Mouse (Mus musculus): Measurements from ENCODE around the gene Canx. TPM values are rescaled to one million over a fixed set of nuclear protein-coding genes. Genes with fewer than 3 reads are reported as not detected.
"Not testable (repeated sequence)": the region's sequence is repeated elsewhere in the genome, so short reads cannot be mapped to it uniquely, and the experiment has no call there.

Gene Canx
- 275 and 302 TPM in 2 replicates for polyA plus RNA-seq (2015; fragmentation: Nextera tagmentation; extraction: Ambion mirVana)

GRCm38 (mm10) chr11:50325496-50326301 lies at the start of gene Canx:
Canx (minus strand) TSS chr11:50325673.
- H3K27me3 ChIP-seq: no peaks in the 10 kb centered on the region
- WGBS: under 1% methylated on average over 64 of the region's 64 CpGs
- peak; percentile 98 for ATAC-seq (ENCODE audit: low read depth)
- peaks cover 44% of the 10 kb centered on the region for H3K4me1 ChIP-seq (replicated peaks)
- H3K9ac ChIP-seq: peak within 1 kb of the TSS; percentile 97
- peak within 1 kb of the TSS; percentile 88 for H3K4me2 ChIP-seq
- peak within 1 kb of the TSS; percentile 93 for H3K27ac ChIP-seq (replicated peaks)
- peak within 1 kb of the TSS; percentile 95 for H3K4me3 ChIP-seq
- H3K36me3 ChIP-seq: no peaks in the 10 kb centered on the region
- no peaks in the 10 kb centered on the region for H3K9me3 ChIP-seq

GRCm38 (mm10) chr11:50374286-50375015 lies 49.0 kb upstream of the Canx start:
- no peaks in the 10 kb centered on the region for H3K9me3 ChIP-seq
- no peaks in the 10 kb centered on the region for H3K27me3 ChIP-seq
- H3K36me3 ChIP-seq: peaks cover 2% of the 10 kb centered on the region
- no peak overlapping the region for H3K27ac ChIP-seq (replicated peaks)
- H3K9ac ChIP-seq: no peak overlapping the region
- no peak overlapping the region for H3K4me3 ChIP-seq
- WGBS: 88% methylated on average over 13 of the region's 13 CpGs
- H3K4me1 ChIP-seq (replicated peaks): peaks cover 28% of the 10 kb centered on the region
- no peak overlapping the region for H3K4me2 ChIP-seq
- no peak for ATAC-seq (ENCODE audit: low read depth)

- H3K4me1 ChIP-seq (replicated peaks): peaks cover 20% of the 10 kb centered on the region
- H3K4me2 ChIP-seq: no peak overlapping the region
- H3K27me3 ChIP-seq: no peaks in the 10 kb centered on the region
- H3K4me3 ChIP-seq: no peak overlapping the region
- H3K27ac ChIP-seq (replicated peaks): no peak overlapping the region
- WGBS: 96% methylated on average over 1 of the region's 1 CpGs
- no peaks in the 10 kb centered on the region for H3K9me3 ChIP-seq
- no peak overlapping the region for H3K9ac ChIP-seq
- no peaks in the 10 kb centered on the region for H3K36me3 ChIP-seq
- ATAC-seq (ENCODE audit: low read depth): no peak
Observed at GRCm38 (mm10) chr11:50373621-50374020, 48.1 kb upstream of the Canx start.

- ATAC-seq (ENCODE audit: low read depth): no peak
- H3K36me3 ChIP-seq: no peaks in the 10 kb centered on the region
- peaks cover 20% of the 10 kb centered on the region for H3K4me1 ChIP-seq (replicated peaks)
- no peak overlapping the region for H3K27ac ChIP-seq (replicated peaks)
- H3K27me3 ChIP-seq: no peaks in the 10 kb centered on the region
- no peak overlapping the region for H3K9ac ChIP-seq
- H3K9me3 ChIP-seq: no peaks in the 10 kb centered on the region
- H3K4me2 ChIP-seq: no peak overlapping the region
- no peak overlapping the region for H3K4me3 ChIP-seq
Observed at GRCm38 (mm10) chr11:50373086-50373485, 47.6 kb upstream of the Canx start.

- no peak for ATAC-seq (ENCODE audit: low read depth)
- H3K9me3 ChIP-seq: no peaks in the 10 kb centered on the region
- peak overlapping the region; percentile 92 for H3K27ac ChIP-seq (replicated peaks)
- WGBS: 95% methylated on average over 1 of the region's 1 CpGs
- H3K27me3 ChIP-seq: no peaks in the 10 kb centered on the region
- H3K36me3 ChIP-seq: no peaks in the 10 kb centered on the region
- peak overlapping the region; percentile 41 for H3K4me3 ChIP-seq
- peaks cover 20% of the 10 kb centered on the region for H3K4me1 ChIP-seq (replicated peaks)
- H3K4me2 ChIP-seq: peak overlapping the region; percentile 63
- peak overlapping the region; percentile 78 for H3K9ac ChIP-seq
Observed at GRCm38 (mm10) chr11:50371911-50372310, 46.4 kb upstream of the Canx start.

GRCm38 (mm10) chr11:50371399-50371841 lies 45.9 kb upstream of the Canx start:
- ATAC-seq (ENCODE audit: low read depth): peak; percentile 64; the same call in 1 of the 2 replicates
- Histone ChIP-seq H3K4me3 (peak overlapping the region; percentile 41), H3K4me1 (replicated peaks) (peaks cover 16% of the 10 kb centered on the region), H3K27ac (replicated peaks) (peak overlapping the region; percentile 92), H3K36me3 (no peaks in the 10 kb centered on the region), H3K4me2 (peak overlapping the region; percentile 63), H3K9ac (peak overlapping the region; percentile 78), H3K9me3 (no peaks in the 10 kb centered on the region), H3K27me3 (no peaks in the 10 kb centered on the region)
- WGBS: under 1% methylated on average over 18 of the region's 18 CpGs

GRCm38 (mm10) chr11:50370969-50371368 lies 45.5 kb upstream of the Canx start:
- Histone ChIP-seq H3K27me3 (no peaks in the 10 kb centered on the region), H3K4me1 (replicated peaks) (peaks cover 12% of the 10 kb centered on the region; the same call in 1 of the 2 replicates), H3K9ac (peak overlapping the region; percentile 78), H3K9me3 (no peaks in the 10 kb centered on the region), H3K4me3 (peak overlapping the region; percentile 41; the same call in 1 of the 2 replicates), H3K36me3 (no peaks in the 10 kb centered on the region), H3K27ac (replicated peaks) (peak overlapping the region; percentile 92), H3K4me2 (peak overlapping the region; percentile 63)
- ATAC-seq (ENCODE audit: low read depth): peak; percentile 51; the same call in 1 of the 2 replicates
- WGBS: 59% methylated on average over 4 of the region's 4 CpGs

- Histone ChIP-seq H3K4me2 (no peak overlapping the region), H3K4me3 (no peak overlapping the region), H3K27me3 (no peaks in the 10 kb centered on the region), H3K4me1 (replicated peaks) (peaks cover 10% of the 10 kb centered on the region; the same call in 1 of the 2 replicates), H3K9me3 (no peaks in the 10 kb centered on the region), H3K9ac (no peak overlapping the region), H3K36me3 (no peaks in the 10 kb centered on the region), H3K27ac (replicated peaks) (no peak overlapping the region)
- WGBS: 89% methylated on average over 5 of the region's 5 CpGs
- ATAC-seq (ENCODE audit: low read depth): no peak
Observed at GRCm38 (mm10) chr11:50369360-50369911, 44.0 kb upstream of the Canx start.

- Histone ChIP-seq H3K4me3 (no peak overlapping the region), H3K9ac (no peak overlapping the region), H3K4me1 (replicated peaks) (peaks cover 10% of the 10 kb centered on the region; the same call in 1 of the 2 replicates), H3K9me3 (no peaks in the 10 kb centered on the region), H3K4me2 (no peak overlapping the region), H3K36me3 (no peaks in the 10 kb centered on the region), H3K27me3 (no peaks in the 10 kb centered on the region), H3K27ac (replicated peaks) (no peak overlapping the region)
- WGBS: 96% methylated on average over 9 of the region's 9 CpGs
- ATAC-seq (ENCODE audit: low read depth): no peak
Observed at GRCm38 (mm10) chr11:50367531-50367930, 42.1 kb upstream of the Canx start.

GRCm38 (mm10) chr11:50365322-50365721 lies 39.8 kb upstream of the Canx start:
- H3K9me3 ChIP-seq: no peaks in the 10 kb centered on the region
- no peak overlapping the region for H3K4me3 ChIP-seq
- ATAC-seq (ENCODE audit: low read depth): no peak
- H3K9ac ChIP-seq: no peak overlapping the region
- no peaks in the 10 kb centered on the region; the same call in 1 of the 2 replicates for H3K4me1 ChIP-seq (replicated peaks)
- H3K4me2 ChIP-seq: no peak overlapping the region
- H3K27ac ChIP-seq (replicated peaks): no peak overlapping the region
- peaks cover 3% of the 10 kb centered on the region; the same call in 1 of the 2 replicates for H3K27me3 ChIP-seq
- no peaks in the 10 kb centered on the region for H3K36me3 ChIP-seq

- H3K4me2 ChIP-seq: no peak overlapping the region
- WGBS: 10% methylated on average over 4 of the region's 4 CpGs
- H3K27me3 ChIP-seq: peaks cover 4% of the 10 kb centered on the region; the same call in 1 of the 2 replicates
- H3K9me3 ChIP-seq: no peaks in the 10 kb centered on the region
- H3K27ac ChIP-seq (replicated peaks): no peak overlapping the region
- H3K4me1 ChIP-seq (replicated peaks): no peaks in the 10 kb centered on the region
- no peak overlapping the region for H3K4me3 ChIP-seq
- ATAC-seq (ENCODE audit: low read depth): peak; percentile 62; the same call in 1 of the 2 replicates
- no peak overlapping the region for H3K9ac ChIP-seq
- no peaks in the 10 kb centered on the region for H3K36me3 ChIP-seq
Observed at GRCm38 (mm10) chr11:50364548-50364947, 39.1 kb upstream of the Canx start.

- H3K4me2 ChIP-seq; ATAC-seq (ENCODE audit: low read depth); H3K9ac ChIP-seq; H3K27ac ChIP-seq (replicated peaks); H3K9me3 ChIP-seq; H3K4me3 ChIP-seq; H3K36me3 ChIP-seq; H3K4me1 ChIP-seq (replicated peaks): not testable (repeated sequence)
- WGBS: 93% methylated on average over 1 of the region's 1 CpGs
- peaks cover 20% of the 10 kb centered on the region for H3K27me3 ChIP-seq
Observed at GRCm38 (mm10) chr11:50361282-50361681, 35.8 kb upstream of the Canx start.
